Mouse (Mus musculus) heart, embryonic 11.5 days (tissue): ENCODE results near the gene Acat2. TPM values are rescaled to one million over a fixed set of nuclear protein-coding genes. Genes with fewer than 3 reads are reported as not detected.
"Not testable (repeated sequence)": the region's sequence is repeated elsewhere in the genome, so short reads cannot be mapped to it uniquely, and the experiment has no call there.

Experiments
- ATAC-seq: fragments of 200-750 bp; cut with Nextera tagmentation; replicated peaks from 2 replicates; pipeline ENCODE4 v1.8.0; 2017; ENCODE audit warnings: moderate library complexity; ENCODE audit not compliant: insufficient number of reproducible peaks, low FRiP score, low TSS enrichment
- H3K27ac ChIP-seq: fragments of 300-500 bp; sonication (generic); 2 replicates; pipeline ENCODE4 v1.5.1; 2014; ENCODE audit warnings: mild to moderate bottlenecking, low read depth, low read length
- H3K27me3 ChIP-seq: fragments of 300-500 bp; sonication (generic); 2 replicates; pipeline ENCODE4 v1.6.1; 2014; ENCODE audit warnings: mild to moderate bottlenecking, low read length, mixed read lengths; ENCODE audit not compliant: control insufficient read depth, insufficient read depth
- H3K36me3 ChIP-seq: fragments of 300-500 bp; sonication (generic); 2 replicates; pipeline ENCODE4 v1.6.1; 2014; ENCODE audit warnings: mild to moderate bottlenecking, low read length, moderate library complexity, mixed read lengths; ENCODE audit not compliant: control insufficient read depth, insufficient read depth
- H3K4me1 ChIP-seq: fragments of 300-500 bp; sonication (generic); 2 replicates; pipeline ENCODE4 v1.6.1; 2014; ENCODE audit warnings: low read length; ENCODE audit not compliant: control insufficient read depth, insufficient read depth
- H3K4me2 ChIP-seq: fragments of 300-500 bp; sonication (generic); 2 replicates; pipeline ENCODE4 v1.6.1; 2014; ENCODE audit warnings: mild to moderate bottlenecking, moderate library complexity
- H3K4me3 ChIP-seq: fragments of 300-500 bp; sonication (generic); 2 replicates; pipeline ENCODE4 v1.5.1; 2014; ENCODE audit warnings: low read depth, low read length
- H3K9ac ChIP-seq: fragments of 300-500 bp; sonication (generic); 2 replicates; pipeline ENCODE4 v1.6.1; 2014; ENCODE audit warnings: mild to moderate bottlenecking, low read depth, low read length, moderate library complexity
- H3K9me3 ChIP-seq: fragments of 300-500 bp; sonication (generic); replicated peaks from 2 replicates; pipeline ENCODE4 v1.6.1; 2016; ENCODE audit warnings: low read length; ENCODE audit not compliant: control insufficient read depth
- WGBS: fragments of 180-500 bp; shearing (Covaris S2); extraction: QIAGEN DNeasy Blood & Tissue Kit; methylation state at CpG from one replicate; pipeline ENCODE4 v1.1.7; 2014; ENCODE audit not compliant: insufficient replicate concordance; 5-methylcytosine and 5-hydroxymethylcytosine counted together
- polyA plus RNA-seq: library from polyadenylated mRNA; unstranded; fragments of >200 nt; fragmentation: Nextera tagmentation; extraction: Ambion mirVana; gene quantifications from 2 replicates; pipeline ENCODE4 v1.2.1, GENCODE M21; 2014

Gene Acat2
- polyA plus RNA-seq, result 38.3 and 56.5 TPM in 2 replicates

DNA sequence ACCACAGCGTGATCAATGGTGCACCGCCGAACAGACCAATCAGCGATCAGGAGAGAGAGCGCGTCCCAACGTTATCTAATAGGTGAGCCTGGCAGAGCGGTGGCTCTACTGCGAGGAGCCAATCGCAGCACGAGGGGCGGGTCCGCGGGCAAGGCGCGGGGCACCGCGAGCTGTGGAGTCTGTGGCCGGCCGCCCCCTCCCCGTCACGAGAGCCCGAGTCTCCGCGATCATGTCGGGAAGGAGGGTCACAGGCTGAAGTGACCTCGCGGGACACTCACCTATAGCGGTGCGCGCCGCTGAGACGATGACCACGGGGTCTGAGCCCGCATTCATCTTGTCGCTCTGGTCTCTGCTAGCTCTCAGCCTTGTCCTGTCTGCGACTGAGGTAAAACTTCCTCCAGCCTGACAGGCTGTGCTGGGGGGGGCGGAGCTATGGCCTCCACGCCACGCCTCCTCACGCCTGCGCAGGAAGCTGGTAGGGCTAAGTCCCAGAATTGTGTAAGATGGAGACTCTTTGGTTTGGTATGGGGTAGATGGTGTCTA, at the start of gene Acat2:
Acat2 (minus strand) TSS at position 417 of the 543 bp plus-strand sequence.
- H3K9me3 ChIP-seq, result no peaks in the 10 kb centered on the region
- WGBS, result under 1% methylated on average over 42 of the region's 42 CpGs
- H3K9ac ChIP-seq, result peak within 1 kb of the TSS; percentile 69
- H3K4me1 ChIP-seq, result 0 out of 2 replicates have a peak, but pooled peaks cover 5% of the 10 kb centered on the region
- H3K36me3 ChIP-seq, result peaks cover 4% of the 10 kb centered on the region; the same call in 1 of the 2 replicates
- peak within 1 kb of the TSS; percentile 78 for H3K27ac ChIP-seq
- H3K4me3 ChIP-seq, result peak within 1 kb of the TSS; percentile 67
- peak; percentile 99 for ATAC-seq
- no peaks in the 10 kb centered on the region for H3K27me3 ChIP-seq
- H3K4me2 ChIP-seq, result peak within 1 kb of the TSS; percentile 74

DNA sequence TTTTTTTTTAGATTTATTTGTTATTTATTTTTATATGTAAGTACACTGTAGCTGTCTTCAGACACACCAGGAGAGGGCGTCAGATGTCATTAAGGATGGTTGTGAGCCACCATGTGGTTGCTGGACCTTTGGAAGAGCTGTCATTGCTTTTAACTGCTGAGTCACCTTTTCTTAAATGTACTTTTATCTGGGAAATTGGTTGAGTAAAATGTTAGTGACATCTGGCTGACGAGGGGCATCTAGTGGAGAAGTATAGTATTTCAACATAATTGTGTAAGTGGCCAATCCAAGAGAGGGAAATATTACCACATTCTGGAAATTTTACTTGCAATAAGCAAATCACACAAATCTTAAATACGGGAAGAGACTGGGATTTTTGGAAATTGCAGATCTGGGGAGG, 49.3 kb upstream of the Acat2 start:
- Histone ChIP-seq H3K36me3 (peaks cover 10% of the 10 kb centered on the region), H3K4me1 (peaks cover 7% of the 10 kb centered on the region; the same call in 1 of the 2 replicates), H3K9ac (no peak overlapping the region), H3K27me3 (no peaks in the 10 kb centered on the region), H3K27ac (no peak overlapping the region), H3K4me2 (no peak overlapping the region), H3K9me3 (no peaks in the 10 kb centered on the region), H3K4me3 (no peak overlapping the region)
- no peak for ATAC-seq
- whole genome bisulfite sequencing, result 44% methylated on average over 3 of the region's 3 CpGs

DNA sequence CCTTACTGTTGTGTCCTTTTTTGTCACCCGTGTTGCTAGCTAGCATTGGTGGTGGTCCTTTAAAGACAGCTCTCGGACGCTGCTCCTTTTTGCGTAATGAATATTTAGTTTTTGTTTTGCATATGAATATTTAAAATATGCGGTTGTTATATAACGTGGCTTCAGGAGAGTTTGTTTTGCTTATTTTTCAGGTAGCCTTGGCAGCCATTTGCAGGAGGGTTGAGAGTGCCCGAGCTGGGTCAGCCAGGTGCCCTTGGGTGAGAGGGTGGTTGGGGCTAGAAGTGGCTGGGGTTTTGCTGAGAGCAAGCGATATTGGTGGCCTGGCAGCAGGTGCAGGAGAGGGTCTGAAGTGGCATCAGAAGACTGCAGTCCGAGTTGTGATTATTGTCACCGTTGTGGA, 48.0 kb upstream of the Acat2 start:
- H3K27me3 ChIP-seq, result no peaks in the 10 kb centered on the region
- 5% methylated on average over 10 of the region's 10 CpGs for WGBS
- H3K27ac ChIP-seq, result peak overlapping the region; percentile 95

DNA sequence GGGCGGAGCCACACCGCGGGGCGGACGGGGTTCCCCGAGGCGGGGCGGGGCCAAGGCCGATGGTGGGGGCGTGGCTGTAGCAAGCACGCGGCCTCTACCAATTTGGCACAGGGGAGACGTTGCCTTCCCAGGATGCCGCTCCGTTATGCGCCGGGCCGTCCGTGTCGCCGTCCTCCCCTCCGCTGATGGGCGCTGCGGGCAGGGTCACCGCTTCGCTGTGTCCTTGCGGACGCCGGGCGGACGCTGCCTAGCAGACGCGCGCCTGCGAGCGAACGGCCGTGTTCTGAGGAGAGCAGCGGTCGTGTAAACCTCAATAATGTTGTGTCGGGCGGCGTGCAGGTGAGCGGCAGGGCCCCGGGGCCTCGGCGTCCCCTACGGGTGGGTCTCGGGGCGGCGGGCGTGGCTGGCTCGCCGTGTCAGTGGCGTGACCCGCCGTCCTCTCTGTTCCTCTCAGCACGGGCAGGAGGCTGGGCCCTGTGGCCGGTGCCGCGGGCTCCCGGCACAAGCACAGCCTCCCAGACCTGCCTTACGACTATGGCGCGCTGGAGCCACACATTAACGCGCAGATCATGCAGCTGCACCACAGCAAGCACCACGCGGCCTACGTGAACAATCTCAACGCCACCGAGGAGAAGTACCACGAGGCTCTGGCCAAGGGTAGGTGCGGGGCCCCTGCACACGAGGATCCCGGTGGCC, 47.3 kb upstream of the Acat2 start:
- ATAC-seq, result peak; percentile 98
- WGBS, result under 1% methylated on average over 68 of the region's 76 CpGs
- Histone ChIP-seq H3K36me3 (peaks cover 5% of the 10 kb centered on the region; the same call in 1 of the 2 replicates), H3K4me1 (peaks cover 7% of the 10 kb centered on the region; the same call in 1 of the 2 replicates), H3K27me3 (no peaks in the 10 kb centered on the region), H3K9ac (peak overlapping the region; percentile 88), H3K9me3 (no peaks in the 10 kb centered on the region), H3K4me3 (peak overlapping the region; percentile 92), H3K27ac (peak overlapping the region; percentile 95), H3K4me2 (peak overlapping the region; percentile 87)

More for the DNA sequence above, 48.0 kb upstream of the Acat2 start:
- Histone ChIP-seq H3K4me3 (peak overlapping the region; percentile 92), H3K4me1 (peaks cover 7% of the 10 kb centered on the region; the same call in 1 of the 2 replicates), H3K9ac (peak overlapping the region; percentile 88), H3K36me3 (peaks cover 5% of the 10 kb centered on the region; the same call in 1 of the 2 replicates), H3K9me3 (no peaks in the 10 kb centered on the region), H3K4me2 (peak overlapping the region; percentile 87)
- ATAC-seq, result no peak

DNA sequence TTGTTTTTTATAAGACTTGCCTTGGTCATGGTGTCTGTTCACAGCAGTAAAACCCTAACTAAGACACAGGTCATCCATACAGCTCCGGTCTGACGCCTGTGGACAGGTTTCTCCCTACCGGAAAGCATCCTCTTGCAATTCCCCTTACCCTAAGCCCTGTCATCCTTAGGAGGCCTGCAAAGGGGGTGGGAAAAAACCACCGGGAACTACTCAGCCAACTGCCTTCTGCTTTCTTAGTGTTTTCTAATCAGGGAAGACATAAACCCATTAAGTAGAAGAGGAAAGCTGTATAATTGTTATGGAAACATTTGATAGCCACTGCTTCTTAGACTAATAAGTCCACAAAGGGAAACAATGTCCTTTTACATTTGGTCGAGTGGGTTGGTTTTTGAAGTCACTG, 46.4 kb upstream of the Acat2 start:
- Histone ChIP-seq H3K9ac (peak overlapping the region; percentile 67), H3K4me1 (peaks cover 7% of the 10 kb centered on the region; the same call in 1 of the 2 replicates), H3K4me2 (peak overlapping the region; percentile 87), H3K27me3 (no peaks in the 10 kb centered on the region), H3K9me3 (no peaks in the 10 kb centered on the region), H3K36me3 (peaks cover 2% of the 10 kb centered on the region; the same call in 1 of the 2 replicates), H3K4me3 (peak overlapping the region; percentile 92), H3K27ac (peak overlapping the region; percentile 50; the same call in 1 of the 2 replicates)
- ATAC-seq, result no peak
- 48% methylated on average over 5 of the region's 5 CpGs for WGBS

DNA sequence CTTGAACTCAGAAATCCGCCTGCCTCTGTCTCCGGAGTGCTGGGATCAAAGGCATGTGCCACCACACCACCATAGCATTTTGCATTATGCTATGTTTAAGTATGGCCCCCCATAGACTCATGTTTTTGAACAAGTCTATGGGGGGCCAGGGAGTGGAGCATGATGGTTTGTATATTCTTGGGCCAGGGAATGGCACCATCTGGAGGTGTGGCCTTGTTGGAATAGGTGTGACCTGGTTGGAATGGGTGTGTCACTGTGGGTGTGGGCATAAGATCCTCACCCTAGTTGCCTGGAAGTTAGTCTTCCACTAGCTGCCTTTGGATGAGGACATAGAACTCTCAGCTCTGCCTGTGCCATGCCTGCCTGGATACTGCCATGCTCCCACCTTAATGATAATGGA, 46.0 kb upstream of the Acat2 start, which contains the start of gene Sod2:
Sod2 (plus strand) TSS at position 301 of the 400 bp plus-strand sequence.
- ATAC-seq, H3K4me1 ChIP-seq, H3K9me3 ChIP-seq, H3K27me3 ChIP-seq, H3K36me3 ChIP-seq: not testable (repeated sequence)
- Histone ChIP-seq H3K27ac (peak within 1 kb of the TSS; percentile 95; the same call in 1 of the 2 replicates), H3K9ac (peak within 1 kb of the TSS; percentile 88), H3K4me2 (peak within 1 kb of the TSS; percentile 87), H3K4me3 (peak within 1 kb of the TSS; percentile 92)
- WGBS, result 89% methylated on average over 2 of the region's 2 CpGs

DNA sequence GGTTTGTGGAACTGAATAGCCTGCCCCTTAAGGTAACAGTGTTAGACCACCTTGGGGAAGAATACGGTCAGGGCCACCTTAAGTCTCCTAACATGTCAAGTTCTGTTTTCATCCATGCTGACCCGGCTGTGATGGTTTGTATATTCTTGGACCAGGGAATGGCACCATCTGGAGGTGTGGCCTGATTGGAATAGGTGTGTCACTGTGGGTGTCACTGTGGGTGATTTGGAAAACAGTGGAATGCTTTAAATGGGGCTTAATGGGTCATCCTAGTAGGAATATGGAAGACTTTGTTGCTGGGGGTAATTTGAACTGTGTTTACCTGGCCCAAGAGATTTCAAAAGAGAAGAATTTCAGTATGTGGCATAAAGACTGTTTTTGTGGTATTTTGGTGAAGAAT, 43.9 kb upstream of the Acat2 start:
- H3K9ac ChIP-seq, H3K27me3 ChIP-seq, H3K4me3 ChIP-seq, H3K4me1 ChIP-seq, ATAC-seq, H3K4me2 ChIP-seq, H3K9me3 ChIP-seq, H3K36me3 ChIP-seq, H3K27ac ChIP-seq: not testable (repeated sequence)
- 64% methylated on average over 2 of the region's 2 CpGs for WGBS

DNA sequence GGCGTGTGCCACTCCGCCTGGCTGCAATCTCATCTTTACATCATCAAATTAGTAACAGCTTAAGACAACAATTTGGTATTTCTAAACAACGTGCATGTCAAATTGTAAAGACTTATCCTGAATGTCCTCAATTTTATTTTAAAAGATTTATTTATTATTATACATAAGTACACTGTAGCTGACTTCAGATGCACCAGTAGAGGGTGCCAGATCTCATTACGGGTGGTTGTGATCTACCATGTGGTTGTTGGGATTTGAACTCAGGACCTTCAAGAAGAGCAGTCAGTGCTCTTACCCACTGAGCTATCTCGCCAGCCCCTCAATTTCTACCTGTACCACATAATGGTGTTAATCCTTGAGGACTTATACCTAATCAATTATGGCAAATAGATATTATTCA, 41.7 kb upstream of the Acat2 start:
- not testable (repeated sequence) for H3K4me3 ChIP-seq, H3K9ac ChIP-seq, H3K36me3 ChIP-seq, H3K4me1 ChIP-seq, H3K27me3 ChIP-seq, H3K27ac ChIP-seq, ATAC-seq, H3K4me2 ChIP-seq, H3K9me3 ChIP-seq
- 84% methylated on average over 5 of the region's 5 CpGs for WGBS
